In genomic region chr1:170807600-170808270, GRCm38 (mm10) we compare ENCODE assay signal across 28 mouse cellular contexts. TPM values are rescaled to one million over a fixed set of nuclear protein-coding genes. Genes with fewer than 3 reads are reported as not detected.
DNase-seq lines count a peak whose midpoint lies in the region; ATAC-seq and TF ChIP-seq lines count a peak whose summit lies in the region.
"Had no signal": no experiment of that assay in that cellular context is flagged by ENCODE, and none has a peak within 500 bp of the region (broad histone marks: within the 10 kb centered on the region; RNA-seq: fewer than 3 reads in every experiment).

No protein-coding gene starts in this region.

- H3K36me3 ChIP-seq in embryonic facial prominence, embryonic 14.5 days (ENCODE audit: control insufficient read depth, insufficient read depth, low read length), result no peaks in the 10 kb centered on the region; the same call in 1 of the 2 replicates
- no peaks in the 10 kb centered on the region; the same call in 1 of the 2 replicates for H3K36me3 ChIP-seq in embryonic facial prominence, embryonic 10.5 days (replicated peaks)
- H3K36me3 ChIP-seq: embryonic facial prominence, embryonic 13.5 days; forebrain, embryonic 15.5 days; hindbrain, embryonic 12.5 days had no signal

- no peak for TF ChIP-seq POLR2A in cortical plate, adult 2 months (IDR thresholded peaks at IDR 0.05; ENCODE audit: extremely low read depth, insufficient read depth, low read length)

- no peak overlapping the region for H3K4me2 ChIP-seq in embryonic facial prominence, embryonic 14.5 days (ENCODE audit: low read depth, low read length)
- H3K4me2 ChIP-seq: embryonic facial prominence, embryonic 13.5 days; forebrain, embryonic 15.5 days; hindbrain, embryonic 12.5 days; limb, embryonic 13.5 days; liver, embryonic 13.5 days; neural tube, embryonic 13.5 days had no signal

- ATAC-seq in embryonic facial prominence, embryonic 14.5 days (ENCODE audit: low read depth), result no peak
- ATAC-seq: CD4-positive, CD25-positive, alpha-beta regulatory T cell, adult 4 months; forebrain, embryonic 15.5 days; intestine, postnatal 0 days; midbrain, embryonic 16.5 days; Patski had no signal

- H3K4me3 ChIP-seq in embryonic facial prominence, embryonic 14.5 days (ENCODE audit: low read depth, low read length), result no peak overlapping the region
- no peak overlapping the region for H3K4me3 ChIP-seq in embryonic facial prominence, embryonic 10.5 days
- H3K4me3 ChIP-seq in cortical plate, adult 2 months (ENCODE audit: insufficient read depth, low read length), result no peak overlapping the region
- H3K4me3 ChIP-seq: embryonic facial prominence, embryonic 13.5 days; forebrain, embryonic 15.5 days; heart, adult 2 months; hindbrain, embryonic 12.5 days; limb, embryonic 13.5 days; liver, embryonic 13.5 days; myocyte; neural tube, embryonic 13.5 days had no signal

- intact Hi-C loops in left cerebral cortex, postnatal 10 days (cut with DNase I), result no loop called here

- DNase-seq in embryonic facial prominence, embryonic 14.5 days (ENCODE audit: low spot score), result peak; percentile 38
- DNase-seq in embryonic facial prominence, embryonic 10.5 days (ENCODE audit: low spot score), result no peak
- peak; percentile 11 to 23 for DNase-seq in left cerebral cortex, adult 9 months (ENCODE audit: low spot score in 2 of 2)
- no peak for DNase-seq in left cerebral cortex, postnatal 10 days (ENCODE audit: extremely low spot score in 1 of 2, low spot score in 2 of 2)
- no peak for DNase-seq in lung, postnatal 10 days
- no peak for DNase-seq in yolk sac, embryonic 10.5 days (ENCODE audit: low spot score)
- DNase-seq: adrenal gland, adult 2 months; cerebellum, adult 18-20 months; cerebellum, postnatal 14 days; gastrocnemius, postnatal 25 days; heart, adult 2 months; kidney, postnatal 25 days; liver, embryonic 13.5 days; lung, adult 2 months; lung, postnatal 4 days; spleen, adult 18-20 months; thymus, postnatal 14 days had no signal

- no peak for TF ChIP-seq CTCF in cortical plate, adult 2 months (IDR thresholded peaks at IDR 0.05; ENCODE audit: extremely low read depth, insufficient read depth, low read length)

- H3K27me3 ChIP-seq in embryonic facial prominence, embryonic 14.5 days (replicated peaks; ENCODE audit: control insufficient read depth, insufficient read depth, low read length), result no peaks in the 10 kb centered on the region
- no peaks in the 10 kb centered on the region for H3K27me3 ChIP-seq in embryonic facial prominence, embryonic 10.5 days (replicated peaks; ENCODE audit: low read depth, poor library complexity, severe bottlenecking)
- H3K27me3 ChIP-seq: embryonic facial prominence, embryonic 13.5 days; forebrain, embryonic 15.5 days; hindbrain, embryonic 12.5 days; limb, embryonic 13.5 days; liver, embryonic 13.5 days; neural tube, embryonic 13.5 days; Patski had no signal

- no peak overlapping the region for H3K9ac ChIP-seq in embryonic facial prominence, embryonic 14.5 days (ENCODE audit: low read depth, low read length)
- H3K9ac ChIP-seq: embryonic facial prominence, embryonic 13.5 days; forebrain, embryonic 15.5 days; hindbrain, embryonic 12.5 days; limb, embryonic 13.5 days; liver, embryonic 13.5 days; neural tube, embryonic 13.5 days had no signal

- 52% methylated on average over 2 of the region's 2 CpGs for WGBS in embryonic facial prominence, embryonic 14.5 days
- WGBS in embryonic facial prominence, embryonic 10.5 days, result 88% methylated on average over 2 of the region's 2 CpGs

- H3K9me3 ChIP-seq in embryonic facial prominence, embryonic 14.5 days (ENCODE audit: control insufficient read depth, low read length), result no peaks in the 10 kb centered on the region
- H3K9me3 ChIP-seq in embryonic facial prominence, embryonic 10.5 days, result no peaks in the 10 kb centered on the region
- H3K9me3 ChIP-seq: embryonic facial prominence, embryonic 13.5 days; forebrain, embryonic 15.5 days; hindbrain, embryonic 12.5 days; limb, embryonic 13.5 days; liver, embryonic 13.5 days; neural tube, embryonic 13.5 days had no signal

- H3K27ac ChIP-seq in embryonic facial prominence, embryonic 14.5 days (replicated peaks; ENCODE audit: low read depth, low read length), result no peak overlapping the region
- H3K27ac ChIP-seq in embryonic facial prominence, embryonic 10.5 days (replicated peaks), result no peak overlapping the region
- H3K27ac ChIP-seq in cortical plate, adult 2 months (ENCODE audit: insufficient read depth, low read length), result 0 out of 2 replicates have a peak overlapping the region, but pooled peaks have one; percentile 42
- H3K27ac ChIP-seq: embryonic facial prominence, embryonic 13.5 days; forebrain, embryonic 15.5 days; heart, adult 2 months; hindbrain, embryonic 12.5 days; limb, embryonic 13.5 days; liver, embryonic 13.5 days; neural tube, embryonic 13.5 days had no signal

- H3K4me1 ChIP-seq in embryonic facial prominence, embryonic 14.5 days (ENCODE audit: control insufficient read depth, insufficient read depth, low read length), result no peaks in the 10 kb centered on the region
- peaks cover 2% of the 10 kb centered on the region; the same call in 1 of the 2 replicates for H3K4me1 ChIP-seq in embryonic facial prominence, embryonic 10.5 days
- peaks cover 8% of the 10 kb centered on the region for H3K4me1 ChIP-seq in cortical plate, adult 2 months (ENCODE audit: control insufficient read depth, insufficient read depth, low read length)
- H3K4me1 ChIP-seq: forebrain, embryonic 15.5 days; hindbrain, embryonic 12.5 days; liver, embryonic 13.5 days; neural tube, embryonic 13.5 days had no signal

RNA-seq across cellular contexts. Expression of gene Atf6, which starts 59.8 kb away (rescaled TPM):
- polyA plus RNA-seq in embryonic facial prominence, embryonic 14.5 days (2014; fragmentation: Nextera tagmentation; extraction: Ambion mirVana), result 10.8 and 11.7 TPM in 2 replicates
- polyA plus RNA-seq in embryonic facial prominence, embryonic 10.5 days (2016; fragmentation: Nextera tagmentation; extraction: Ambion mirVana), result 7.0 and 8.0 TPM in 2 replicates
- total RNA-seq in left cerebral cortex, postnatal 10 days (2021), result 10 to 100 TPM; 19.9 to 20.9 TPM
- polyA plus RNA-seq in cortical plate, adult 2 months (2012; rRNA removed), result 25.9 and 27.7 TPM in 2 replicates

Comparison
In these comparisons a context has a peak if more than half of its experiments do, and no peak if none do; other contexts are left out.
1. DNase-seq: peak in embryonic facial prominence, embryonic 14.5 days (single experiment) and left cerebral cortex, adult 9 months (2 of 2); none in embryonic facial prominence, embryonic 10.5 days (single experiment), left cerebral cortex, postnatal 10 days (0 of 2), lung, postnatal 10 days (single experiment) and yolk sac, embryonic 10.5 days (single experiment).